Mouse (Mus musculus): ENCODE results near the gene Hspbap1.

Hspbap1 gene

DNA sequence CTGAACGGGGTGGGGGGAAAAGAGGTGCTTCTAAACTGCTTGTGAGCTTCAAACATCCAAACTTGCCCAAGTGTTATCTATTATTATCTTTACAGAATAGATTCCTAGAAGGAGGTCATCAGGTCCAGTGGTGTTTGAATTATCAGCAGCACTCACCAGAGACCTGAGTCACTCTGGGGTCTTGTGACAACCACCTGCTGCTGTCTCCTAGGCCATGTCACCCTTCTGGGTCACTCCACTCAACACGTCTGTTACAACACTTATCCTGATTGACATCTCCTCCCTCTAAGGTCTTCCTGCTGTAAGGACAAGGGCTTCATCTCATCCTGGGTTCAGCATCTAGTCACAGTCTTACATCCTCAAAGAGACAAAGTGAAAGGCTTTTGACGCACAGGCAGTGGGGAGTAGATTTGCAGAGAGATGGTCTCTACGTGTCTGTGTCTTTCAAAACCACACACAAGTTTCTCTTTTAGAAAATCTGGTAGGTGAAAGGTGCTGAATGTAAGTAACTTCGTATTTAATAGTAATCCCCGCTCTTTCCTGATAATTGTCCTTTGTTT lies 21.9 kb downstream of the Hspbap1 start:
- no peak for DNase-seq (ENCODE audit: extremely low read depth, insufficient read length, low spot score)

GRCm38 (mm10) chr16:35802163-35802562 lies 32.0 kb downstream of the Hspbap1 start:
- no peak for DNase-seq (ENCODE audit: extremely low read depth, insufficient read length, low spot score)

GRCm38 (mm10) chr16:35803723-35804122 lies 33.5 kb downstream of the Hspbap1 start:
- no peak for DNase-seq (ENCODE audit: extremely low read depth, insufficient read length, low spot score)

DNA sequence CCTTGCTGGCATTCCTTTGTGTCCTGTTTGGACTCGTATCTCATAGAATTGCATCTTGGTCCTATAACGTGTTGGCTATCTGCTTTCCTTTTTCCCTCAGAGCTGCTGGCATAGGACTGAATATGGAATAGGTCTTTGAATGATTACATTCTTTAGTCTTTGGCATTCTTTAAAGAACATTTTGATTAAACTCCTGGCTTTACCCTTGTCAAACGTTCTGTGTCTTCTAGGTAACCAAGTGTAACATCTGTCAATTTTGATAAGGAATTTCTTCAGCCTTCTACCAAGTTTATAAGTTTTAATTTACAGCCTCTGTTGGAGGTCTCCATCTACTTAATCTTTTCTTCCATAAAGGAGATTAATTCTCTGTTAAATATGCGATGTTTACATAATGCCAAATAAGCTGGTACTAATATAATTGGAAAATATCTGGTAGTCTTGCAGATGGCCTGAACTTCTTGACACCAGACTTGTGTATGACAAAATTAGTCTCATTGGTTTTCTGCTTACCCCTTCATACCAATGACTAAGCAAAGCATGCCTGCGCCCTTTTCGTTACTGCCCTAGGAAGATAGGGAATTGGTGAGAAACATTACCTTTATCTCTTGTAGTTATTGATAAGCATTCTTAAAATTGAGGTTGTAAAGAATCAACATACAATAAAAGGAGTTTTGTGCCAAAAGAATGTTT lies 36.9 kb downstream of the Hspbap1 start:
- DNase-seq (ENCODE audit: extremely low read depth, insufficient read length, low spot score): no peak

DNA sequence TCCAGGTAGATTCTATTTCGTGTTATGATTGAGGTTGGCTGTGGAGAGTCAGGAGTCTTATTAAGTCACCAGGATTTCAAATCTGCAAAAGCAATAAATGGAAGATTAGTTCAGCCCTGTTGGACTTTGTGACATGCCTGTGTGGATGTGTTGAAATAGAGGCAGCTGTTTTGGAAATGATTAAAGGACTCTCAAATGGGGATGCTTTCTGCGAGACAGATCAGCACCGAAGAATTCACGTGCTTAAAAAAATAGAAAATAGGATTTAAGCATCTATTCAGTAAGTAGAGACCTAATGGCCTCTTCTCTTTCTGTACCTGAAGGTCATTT lies 37.5 kb downstream of the Hspbap1 start:
- DNase-seq (ENCODE audit: extremely low read depth, insufficient read length, low spot score): no peak

- no peak for DNase-seq (ENCODE audit: extremely low read depth, insufficient read length, low spot score)
These were observed 38.7 kb downstream of the Hspbap1 start for GRCm38 (mm10) chr16:35808838-35809237.

DNA sequence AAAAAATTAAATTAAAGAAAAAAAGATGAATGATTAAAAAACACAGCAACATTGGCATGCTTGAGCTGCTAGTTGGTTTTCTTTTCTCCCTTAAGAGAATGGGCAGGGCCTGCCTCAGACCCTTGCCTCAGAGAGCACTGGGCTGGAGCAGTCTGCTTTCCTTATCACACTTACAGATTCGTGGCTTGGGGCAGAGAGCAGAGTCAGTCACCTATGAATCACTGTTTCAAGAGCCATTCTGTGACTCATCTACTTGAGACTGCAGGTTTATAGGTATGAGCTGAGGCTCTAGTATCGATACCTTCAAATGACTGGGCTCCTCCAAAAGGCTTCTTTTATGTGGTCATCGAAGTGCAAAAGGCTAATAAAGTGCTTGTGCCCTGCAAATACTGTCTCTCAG lies 42.9 kb downstream of the Hspbap1 start:
- no peak for DNase-seq (ENCODE audit: extremely low read depth, insufficient read length, low spot score)

- DNase-seq (ENCODE audit: extremely low read depth, insufficient read length, low spot score): peak; percentile 50
These were observed 47.3 kb downstream of the Hspbap1 start for GRCm38 (mm10) chr16:35817255-35818089.

GRCm38 (mm10) chr16:35829999-35830398 lies 59.8 kb downstream of the Hspbap1 start:
- DNase-seq (ENCODE audit: extremely low read depth, insufficient read length, low spot score): no peak

DNA sequence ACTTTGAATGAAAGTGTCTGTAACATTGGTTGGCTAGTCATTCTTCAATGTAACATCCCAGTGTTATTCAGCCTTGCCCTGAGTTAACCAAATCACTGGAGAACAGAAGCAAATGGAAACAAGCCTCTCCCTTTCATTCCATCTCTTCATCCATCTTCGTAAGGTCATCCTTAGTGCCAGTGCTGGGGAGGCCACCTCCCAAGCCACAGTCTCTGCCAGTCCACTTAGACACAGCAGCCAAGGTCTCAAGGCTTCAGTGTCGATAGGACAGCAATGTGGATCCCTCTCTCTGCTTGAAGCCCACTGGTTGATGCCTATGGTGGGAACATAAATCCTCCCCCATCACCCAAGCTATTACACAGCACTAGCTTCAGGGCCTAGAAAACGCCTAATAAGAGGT lies 62.8 kb downstream of the Hspbap1 start:
- DNase-seq (ENCODE audit: extremely low read depth, insufficient read length, low spot score): no peak

DNA sequence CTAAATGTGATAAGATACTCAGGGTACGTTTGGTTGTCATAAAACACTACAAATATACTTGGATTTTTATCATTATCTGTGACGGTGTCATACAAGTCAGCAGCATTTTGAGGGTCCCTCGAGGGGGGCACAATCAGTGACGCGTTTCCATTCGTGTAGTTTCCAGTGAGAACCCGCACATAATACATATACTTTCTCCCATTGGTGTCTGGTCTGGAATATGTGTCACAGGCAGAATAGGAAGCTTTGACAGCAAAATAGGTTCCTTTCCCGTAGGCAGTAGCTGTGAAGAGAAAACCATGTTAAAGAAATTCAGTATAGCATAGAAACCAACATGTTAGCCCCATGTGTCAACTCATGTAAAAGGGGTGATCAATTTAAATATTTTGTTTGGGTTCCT lies 64.5 kb downstream of the Hspbap1 start:
- no peak for DNase-seq (ENCODE audit: extremely low read depth, insufficient read length, low spot score)

DNA sequence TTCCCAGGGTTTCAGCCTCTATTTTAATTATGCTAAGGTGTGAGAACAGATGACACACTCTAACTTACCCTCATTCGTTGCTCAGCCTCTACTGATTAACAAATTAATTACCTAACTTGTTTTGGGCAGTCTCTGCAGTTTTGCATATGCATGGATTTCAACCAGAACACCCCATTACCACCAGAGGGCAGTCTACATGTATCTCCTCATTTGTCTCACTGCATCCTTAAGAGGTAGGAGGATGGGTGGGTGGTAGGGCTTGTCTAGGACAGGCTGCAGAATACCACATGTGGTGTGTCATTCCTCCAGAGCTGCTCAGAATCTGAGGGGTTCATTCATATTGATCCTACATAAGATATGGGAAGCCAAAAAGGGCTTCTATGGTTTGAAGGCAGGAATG lies 69.5 kb downstream of the Hspbap1 start:
- no peak for DNase-seq (ENCODE audit: extremely low read depth, insufficient read length, low spot score)

DNA sequence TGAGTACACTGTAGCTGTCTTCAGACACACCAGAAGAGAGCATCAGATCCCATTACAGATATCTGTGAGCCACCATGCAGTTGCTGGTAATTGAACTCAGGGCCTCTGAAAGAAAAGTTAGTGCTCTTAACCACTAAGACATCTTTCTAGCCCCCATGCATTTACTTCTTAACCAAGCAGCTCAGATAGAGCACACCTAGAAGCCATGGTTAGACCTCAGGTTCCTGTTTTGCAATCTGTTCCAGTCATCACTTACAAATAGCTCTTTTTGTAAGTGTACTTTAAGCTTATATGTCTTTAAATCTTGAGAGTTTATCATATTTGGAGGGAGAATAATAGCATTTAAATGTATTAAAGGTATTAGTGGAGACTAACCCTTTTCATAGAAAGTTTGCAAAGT lies 77.0 kb downstream of the Hspbap1 start:
- DNase-seq (ENCODE audit: extremely low read depth, insufficient read length, low spot score): no peak

DNA sequence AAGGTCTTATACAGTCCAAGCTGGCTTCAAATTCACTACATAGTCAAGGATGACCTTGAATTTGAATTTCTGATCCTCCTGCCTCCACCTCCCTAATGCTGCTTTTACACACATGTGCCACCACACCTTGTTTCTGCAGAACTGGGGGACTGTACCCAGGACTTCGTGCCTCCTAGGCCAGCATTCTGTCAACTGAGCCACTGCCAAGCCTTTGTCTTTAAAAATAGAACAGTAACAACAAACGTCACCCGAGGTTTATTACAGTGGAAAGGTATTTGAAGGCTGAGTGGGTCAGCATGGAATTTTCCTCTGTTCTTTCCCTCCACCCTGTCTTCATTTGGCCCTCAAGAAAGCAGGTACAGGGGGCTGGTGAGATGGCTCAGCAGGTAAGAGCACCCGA lies 85.7 kb downstream of the Hspbap1 start:
- no peak for DNase-seq (ENCODE audit: extremely low read depth, insufficient read length, low spot score)

GRCm38 (mm10) chr16:35856766-35857165 lies 86.6 kb downstream of the Hspbap1 start:
- DNase-seq (ENCODE audit: extremely low read depth, insufficient read length, low spot score): no peak

DNA sequence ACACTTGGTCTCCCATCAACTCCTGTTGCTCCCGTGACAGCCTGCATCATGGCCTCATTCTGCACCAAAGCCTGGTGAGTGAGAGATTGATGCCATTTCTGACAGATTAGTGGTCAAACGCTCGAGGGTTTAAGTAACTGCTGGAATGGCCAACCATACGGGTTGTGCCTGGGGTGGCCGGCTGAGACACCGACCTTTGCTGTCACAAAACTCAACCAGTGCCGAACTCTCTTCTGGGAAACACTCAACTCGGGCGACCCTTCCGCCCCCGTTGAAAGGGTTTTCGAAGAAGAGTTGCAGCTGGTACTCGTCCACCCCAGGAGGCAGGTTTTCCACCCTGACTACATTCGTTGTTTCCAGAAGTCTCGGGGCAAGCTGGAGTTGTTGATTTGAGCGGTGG lies 90.1 kb downstream of the Hspbap1 start:
- DNase-seq (ENCODE audit: extremely low read depth, insufficient read length, low spot score): no peak

DNA sequence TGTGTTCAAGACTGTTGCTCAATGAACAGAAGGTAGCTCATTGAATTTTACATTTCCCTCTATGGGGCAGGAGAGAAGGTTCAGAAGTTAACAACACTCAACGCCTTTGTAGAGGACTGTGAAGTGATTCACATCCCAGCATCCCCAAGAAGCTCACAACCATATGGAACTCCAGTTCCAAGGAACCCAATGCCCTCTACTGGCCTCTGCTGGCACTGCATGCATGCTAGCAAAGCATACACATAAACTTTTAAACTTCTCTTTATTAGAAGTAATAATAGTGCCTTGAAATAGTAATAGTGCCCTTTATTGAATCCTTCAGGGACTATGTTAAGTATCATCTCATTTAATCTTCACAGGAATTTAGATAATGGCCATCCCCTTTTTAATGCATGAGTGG lies 91.9 kb downstream of the Hspbap1 start:
- no peak for DNase-seq (ENCODE audit: extremely low read depth, insufficient read length, low spot score)

DNA sequence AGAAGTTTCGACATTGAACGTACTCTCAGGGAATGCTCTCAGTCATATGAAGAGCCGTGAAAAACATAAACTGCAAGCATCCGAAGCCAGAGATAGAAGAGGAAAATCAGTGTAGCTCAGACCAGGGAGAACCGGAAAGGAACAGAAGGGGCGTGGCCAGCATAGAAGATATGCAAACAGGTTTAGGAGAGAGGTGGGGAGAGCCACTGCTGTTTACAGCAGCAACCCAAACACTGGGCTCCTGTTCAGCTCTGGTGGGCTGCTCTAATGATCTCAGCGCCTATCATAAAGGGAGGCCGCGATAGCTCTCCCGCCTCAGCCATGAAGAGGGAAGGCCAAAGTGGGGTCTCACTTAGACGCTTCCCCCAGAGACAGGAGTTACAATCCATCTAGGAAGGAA lies 97.6 kb downstream of the Hspbap1 start:
- no peak for DNase-seq (ENCODE audit: extremely low read depth, insufficient read length, low spot score)

DNA sequence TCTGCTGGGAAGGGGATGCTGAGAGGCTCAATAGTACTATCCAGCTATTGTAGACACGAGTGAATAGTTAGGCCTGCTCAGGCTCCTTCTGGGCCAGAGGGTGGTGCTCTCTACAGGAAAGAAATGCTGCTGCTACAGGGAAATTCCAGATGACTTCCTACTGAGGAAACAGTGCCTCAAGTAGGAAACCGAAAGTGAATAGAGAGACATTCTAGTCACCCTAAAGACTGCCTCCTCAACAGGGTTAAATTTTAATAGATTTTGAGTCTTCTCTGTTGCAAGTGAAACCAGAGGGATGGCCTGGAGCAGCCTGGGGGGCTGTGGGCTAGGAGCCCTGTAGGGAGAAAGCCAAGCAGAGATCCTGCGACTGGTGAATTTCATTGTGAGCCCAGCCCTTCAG lies 99.0 kb downstream of the Hspbap1 start:
- DNase-seq (ENCODE audit: extremely low read depth, insufficient read length, low spot score): peak; percentile 42

GRCm38 (mm10) chr16:35869656-35870055 lies 99.5 kb downstream of the Hspbap1 start:
- DNase-seq (ENCODE audit: extremely low read depth, insufficient read length, low spot score): no peak

DNA sequence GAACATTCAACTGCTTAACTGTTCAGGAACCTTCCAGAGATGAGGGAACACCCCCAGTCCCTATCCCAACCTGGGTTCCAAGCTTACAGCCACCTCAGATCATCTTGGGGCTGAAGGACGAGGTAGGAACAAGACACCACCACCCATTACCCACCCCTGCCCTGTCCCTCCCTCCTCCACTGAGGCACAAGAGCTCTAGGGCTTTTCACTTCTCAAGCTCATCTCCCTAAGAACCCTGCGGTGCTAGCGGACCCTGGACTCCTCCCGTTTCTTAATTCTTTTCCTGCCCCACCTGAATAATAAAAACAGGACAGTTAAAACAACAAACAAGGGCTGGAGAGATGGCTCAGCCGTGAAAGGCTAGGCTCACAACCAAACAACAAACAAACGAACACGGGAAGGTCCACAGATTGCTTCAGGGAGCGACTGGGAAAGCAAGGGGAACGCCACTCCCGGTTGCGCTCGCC lies 100.4 kb downstream of the Hspbap1 start:
- DNase-seq (ENCODE audit: extremely low read depth, insufficient read length, low spot score): no peak

Data from 3134 (cell line).